Mouse (Mus musculus) hindbrain, embryonic 13.5 days (tissue): ENCODE results near the gene Kctd10. TPM values are rescaled to one million over a fixed set of nuclear protein-coding genes. Genes with fewer than 3 reads are reported as not detected.

Experiments
- ATAC-seq: fragments of 200-750 bp; cut with Nextera tagmentation; 2 replicates; pipeline ENCODE4 v1.8.0; 2017; ENCODE audit warnings: moderate TSS enrichment; ENCODE audit not compliant: low FRiP score
- H3K27ac ChIP-seq: fragments of 300-500 bp; sonication (generic); 2 replicates; pipeline ENCODE4 v1.5.1; 2015; ENCODE audit warnings: inconsistent platforms, mild to moderate bottlenecking, moderate library complexity
- H3K27me3 ChIP-seq: fragments of 300-500 bp; sonication (generic); 2 replicates; pipeline ENCODE4 v1.6.1; 2015; ENCODE audit warnings: mild to moderate bottlenecking, inconsistent platforms
- H3K36me3 ChIP-seq: fragments of 300-500 bp; sonication (generic); 2 replicates; pipeline ENCODE4 v1.6.1; 2015; ENCODE audit warnings: mild to moderate bottlenecking, inconsistent platforms
- H3K4me1 ChIP-seq: fragments of 300-500 bp; sonication (generic); replicated peaks from 2 replicates; pipeline ENCODE4 v1.6.1; 2015; ENCODE audit warnings: inconsistent platforms
- H3K4me2 ChIP-seq: fragments of 300-500 bp; sonication (generic); 2 replicates; pipeline ENCODE4 v1.6.1; 2015; ENCODE audit warnings: inconsistent platforms, mild to moderate bottlenecking, moderate library complexity
- H3K4me3 ChIP-seq: fragments of 300-500 bp; sonication (generic); 2 replicates; pipeline ENCODE4 v1.5.1; 2015; ENCODE audit warnings: mild to moderate bottlenecking, inconsistent platforms
- H3K9ac ChIP-seq: fragments of 300-500 bp; sonication (generic); 2 replicates; pipeline ENCODE4 v1.6.1; 2015; ENCODE audit warnings: mild to moderate bottlenecking, inconsistent platforms
- H3K9me3 ChIP-seq: fragments of 300-500 bp; sonication (generic); 2 replicates; pipeline ENCODE4 v1.6.1; 2016; ENCODE audit warnings: inconsistent platforms
- WGBS: fragments of 180-500 bp; shearing (Covaris S2); methylation state at CpG from one replicate; pipeline ENCODE4 v1.1.7; 2015; 5-methylcytosine and 5-hydroxymethylcytosine counted together
- microRNA-seq: library from miRNA; unstranded; fragments of <30 nt; microRNA quantifications from one replicate; pipeline ENCODE4, GENCODE M21; 2016
- polyA plus RNA-seq: library from polyadenylated mRNA; unstranded; fragments of >200 nt; fragmentation: Nextera tagmentation; extraction: Ambion mirVana; gene quantifications from 2 replicates; pipeline ENCODE4 v1.2.1, GENCODE M21; 2015

Gene Kctd10
- polyA plus RNA-seq, 1 experiment from 2014 or later: 77.7 TPM

GRCm38 (mm10) chr5:114323791-114324507, 56.4 kb downstream of the Kctd10 start:
- H3K36me3 ChIP-seq: no peaks in the 10 kb centered on the region
- H3K4me1 ChIP-seq: peaks cover 8% of the 10 kb centered on the region; the same call in 1 of the 2 replicates
- H3K9me3 ChIP-seq: no peaks in the 10 kb centered on the region
- H3K4me2 ChIP-seq: peak overlapping the region; percentile 0; the same call in 1 of the 2 replicates
- no peak overlapping the region for H3K27ac ChIP-seq
- no peak for ATAC-seq
- no peak overlapping the region for H3K9ac ChIP-seq
- WGBS: 25% methylated on average over 16 of the region's 16 CpGs
- no peak overlapping the region for H3K4me3 ChIP-seq
- H3K27me3 ChIP-seq: peaks cover 17% of the 10 kb centered on the region; the same call in 1 of the 2 replicates

DNA sequence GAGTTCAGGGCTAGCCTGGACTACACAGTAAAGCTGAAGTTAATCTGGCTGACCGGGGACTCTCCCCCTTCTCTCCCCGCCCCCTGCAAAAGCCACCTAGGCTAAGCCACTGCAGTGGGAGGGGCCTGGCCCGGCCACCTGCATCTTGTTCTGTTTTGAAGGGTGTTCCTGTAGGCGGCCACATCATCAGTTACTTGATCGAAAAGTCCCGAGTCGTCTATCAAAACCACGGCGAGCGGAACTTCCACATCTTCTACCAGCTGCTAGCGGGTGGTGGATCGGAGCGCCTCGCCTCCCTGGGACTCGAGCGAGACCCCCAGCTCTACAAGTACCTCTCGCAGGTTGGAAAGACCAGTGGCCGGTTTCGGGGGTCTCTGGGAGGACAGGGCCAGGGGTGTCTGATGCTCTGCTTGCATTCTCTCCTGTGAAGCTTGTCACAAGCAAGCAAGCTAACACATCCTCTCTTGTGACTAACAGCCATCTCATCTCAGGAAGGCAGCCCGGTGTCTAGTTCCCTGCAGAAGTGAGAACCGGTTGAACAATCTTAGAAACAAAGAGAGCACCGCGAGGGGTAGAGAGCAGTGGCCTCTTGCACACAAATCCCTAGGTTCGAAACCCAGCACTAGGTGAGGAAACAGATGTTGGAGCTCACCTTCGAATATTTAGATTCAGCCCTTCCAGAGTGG, 57.1 kb downstream of the Kctd10 start:
- H3K9ac ChIP-seq: no peak overlapping the region
- no peak for ATAC-seq
- peaks cover 18% of the 10 kb centered on the region; the same call in 1 of the 2 replicates for H3K27me3 ChIP-seq
- no peak overlapping the region for H3K4me2 ChIP-seq
- peaks cover 8% of the 10 kb centered on the region; the same call in 1 of the 2 replicates for H3K4me1 ChIP-seq
- H3K36me3 ChIP-seq: no peaks in the 10 kb centered on the region
- 58% methylated on average over 25 of the region's 25 CpGs for WGBS
- no peak overlapping the region for H3K4me3 ChIP-seq
- H3K27ac ChIP-seq: no peak overlapping the region
- H3K9me3 ChIP-seq: no peaks in the 10 kb centered on the region

Small RNA genes lying within 50 kb of the gene (microRNA-seq; reads per million reads assigned to microRNA genes)
- gene Mir7027: 0.93 reads per million

Other genes with a start within 250 kb of the Kctd10 start
- gene Acacb, start 234.0 kb downstream of the Kctd10 start, polyA plus RNA-seq: 1.9 and 3.2 TPM in 2 replicates
- 1.0 and 2.9 TPM in 2 replicates for gene Foxn4, start 106.7 kb downstream of the Kctd10 start, polyA plus RNA-seq
- 0.93 and 1.3 TPM in 2 replicates for gene Myo1h, start 91.3 kb downstream of the Kctd10 start, polyA plus RNA-seq
- gene Ube3b, start 99 bp upstream of the Kctd10 start, polyA plus RNA-seq: 41.4 and 41.6 TPM in 2 replicates
- gene Mmab, start 63.6 kb upstream of the Kctd10 start, polyA plus RNA-seq: 23.6 and 25.7 TPM in 2 replicates
- 50.0 and 54.0 TPM in 2 replicates for gene Mvk, start 63.8 kb upstream of the Kctd10 start, polyA plus RNA-seq
- 5.8 and 6.4 TPM in 2 replicates for gene Fam222a, start 187.5 kb upstream of the Kctd10 start, polyA plus RNA-seq